Mouse (Mus musculus): Measurements from ENCODE around the gene Lars2. TPM values are rescaled to one million over a fixed set of nuclear protein-coding genes. Genes with fewer than 3 reads are reported as not detected.

The Lars2 gene
- polyA plus RNA-seq, 1 experiment from 2014 or later = 1,089 TPM

GRCm38 (mm10) chr9:123497906-123498305 lies 131.2 kb downstream of the Lars2 start:
- no peak overlapping the region for H3K27ac ChIP-seq
- no peaks in the 10 kb centered on the region for H3K9me3 ChIP-seq
- H3K9ac ChIP-seq = no peak overlapping the region
- no peak overlapping the region for H3K4me3 ChIP-seq
- ATAC-seq (ENCODE audit: insufficient number of reproducible peaks, insufficient read depth, low FRiP score, low TSS enrichment) = no peak
- H3K36me3 ChIP-seq = peaks cover 20% of the 10 kb centered on the region
- H3K27me3 ChIP-seq = no peaks in the 10 kb centered on the region
- H3K4me2 ChIP-seq (replicated peaks) = no peak overlapping the region
- 0 out of 2 replicates have a peak, but pooled peaks cover 9% of the 10 kb centered on the region for H3K4me1 ChIP-seq
- 88% methylated on average over 5 of the region's 5 CpGs for WGBS

DNA sequence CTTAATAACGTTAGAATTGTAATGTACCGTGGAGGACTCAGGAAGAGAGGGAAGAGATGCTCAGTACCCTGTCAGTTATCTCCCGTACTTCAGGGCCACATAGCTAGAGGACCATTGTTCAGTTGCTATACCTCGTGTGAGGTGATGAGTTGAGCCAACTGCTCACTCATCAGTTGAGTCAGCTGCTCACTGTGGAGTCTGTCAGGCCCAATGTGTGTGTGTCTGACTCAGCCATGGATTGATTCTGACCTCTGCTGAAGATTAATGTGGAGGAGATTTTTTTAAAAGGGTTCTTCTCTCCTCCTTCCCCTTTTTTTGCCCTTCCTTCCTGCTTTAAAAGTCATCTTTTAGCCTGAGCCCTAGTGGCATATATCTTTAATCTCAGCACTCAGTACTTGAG lies 133.8 kb downstream of the Lars2 start:
- Histone ChIP-seq H3K9ac (no peak overlapping the region), H3K36me3 (peaks cover 24% of the 10 kb centered on the region), H3K4me2 (replicated peaks) (no peak overlapping the region), H3K27me3 (no peaks in the 10 kb centered on the region), H3K27ac (no peak overlapping the region), H3K4me1 (0 out of 2 replicates have a peak, but pooled peaks cover 9% of the 10 kb centered on the region), H3K9me3 (no peaks in the 10 kb centered on the region), H3K4me3 (no peak overlapping the region)
- 83% methylated on average over 4 of the region's 4 CpGs for WGBS
- ATAC-seq (ENCODE audit: insufficient number of reproducible peaks, insufficient read depth, low FRiP score, low TSS enrichment) = no peak

DNA sequence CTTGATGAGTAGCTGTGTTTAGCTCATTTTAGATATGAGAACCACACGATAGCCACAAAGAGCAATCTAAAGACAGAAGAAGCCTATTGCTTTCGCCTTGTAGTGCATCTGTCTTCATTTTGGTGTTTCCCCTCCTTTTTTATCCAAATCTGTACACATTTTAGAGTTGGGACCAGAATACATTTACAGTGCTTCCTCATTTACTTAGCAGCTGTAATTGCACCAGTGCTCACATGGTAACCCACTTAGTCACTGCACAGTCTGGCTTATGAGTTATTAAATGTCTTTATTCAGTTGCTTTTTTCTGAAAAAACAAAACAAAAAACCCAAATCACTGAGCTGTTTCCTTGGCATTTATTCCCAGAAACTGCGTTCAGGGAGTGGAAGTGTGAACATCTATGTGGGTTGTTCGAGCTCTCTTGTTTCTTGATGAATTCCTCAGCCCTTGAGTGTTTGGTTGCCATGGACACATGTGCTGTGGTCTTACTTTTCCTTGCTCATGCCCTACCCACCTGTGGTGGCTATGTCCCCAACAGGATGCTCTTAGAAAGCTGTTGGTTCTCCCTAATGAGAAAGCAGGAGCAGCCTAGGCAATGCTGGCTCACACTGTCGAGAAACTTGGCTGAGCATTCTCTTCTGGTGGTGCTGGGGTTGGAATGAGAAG lies 136.6 kb downstream of the Lars2 start:
- H3K27me3 ChIP-seq = no peaks in the 10 kb centered on the region
- H3K9ac ChIP-seq = no peak overlapping the region
- H3K27ac ChIP-seq = no peak overlapping the region
- no peaks in the 10 kb centered on the region for H3K9me3 ChIP-seq
- no peaks in the 10 kb centered on the region for H3K4me1 ChIP-seq
- no peak overlapping the region for H3K4me2 ChIP-seq (replicated peaks)
- H3K4me3 ChIP-seq = no peak overlapping the region
- ATAC-seq (ENCODE audit: insufficient number of reproducible peaks, insufficient read depth, low FRiP score, low TSS enrichment) = no peak
- WGBS = 82% methylated on average over 5 of the region's 5 CpGs
- peaks cover 24% of the 10 kb centered on the region for H3K36me3 ChIP-seq

DNA sequence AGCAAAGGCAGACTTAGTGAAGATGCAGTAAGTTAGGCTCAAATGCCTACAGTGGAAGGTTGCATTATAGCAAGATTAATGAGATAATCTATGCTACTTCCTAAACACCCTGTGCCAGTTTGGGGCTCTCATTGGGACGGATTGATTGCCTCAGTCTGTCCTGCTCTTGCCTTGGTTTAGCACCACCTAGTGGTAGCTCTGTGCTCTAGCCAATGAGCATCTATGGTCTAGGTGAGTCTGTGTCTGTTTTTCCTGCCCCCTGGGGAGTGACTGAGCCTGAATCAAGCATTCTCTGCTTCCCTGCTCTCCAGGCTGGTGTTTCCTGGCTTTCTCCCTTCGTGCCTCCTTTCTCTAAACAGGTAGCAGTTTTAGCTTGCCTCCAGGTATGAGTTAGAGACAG lies 137.6 kb downstream of the Lars2 start:
- H3K27me3 ChIP-seq = no peaks in the 10 kb centered on the region
- H3K4me1 ChIP-seq = no peaks in the 10 kb centered on the region
- no peak for ATAC-seq (ENCODE audit: insufficient number of reproducible peaks, insufficient read depth, low FRiP score, low TSS enrichment)
- H3K27ac ChIP-seq = no peak overlapping the region
- peaks cover 24% of the 10 kb centered on the region for H3K36me3 ChIP-seq
- no peak overlapping the region for H3K9ac ChIP-seq
- H3K4me3 ChIP-seq = no peak overlapping the region
- H3K9me3 ChIP-seq = no peaks in the 10 kb centered on the region
- no peak overlapping the region for H3K4me2 ChIP-seq (replicated peaks)
- 8% methylated on average over 2 of the region's 2 CpGs for WGBS

GRCm38 (mm10) chr9:123505598-123505997 lies 138.9 kb downstream of the Lars2 start:
- 79% methylated on average over 1 of the region's 1 CpGs for WGBS
- Histone ChIP-seq H3K9ac (no peak overlapping the region), H3K4me2 (replicated peaks) (no peak overlapping the region), H3K4me1 (no peaks in the 10 kb centered on the region), H3K27ac (no peak overlapping the region), H3K9me3 (no peaks in the 10 kb centered on the region), H3K4me3 (no peak overlapping the region), H3K27me3 (no peaks in the 10 kb centered on the region), H3K36me3 (peaks cover 20% of the 10 kb centered on the region)
- no peak for ATAC-seq (ENCODE audit: insufficient number of reproducible peaks, insufficient read depth, low FRiP score, low TSS enrichment)

GRCm38 (mm10) chr9:123506270-123507146 lies 139.8 kb downstream of the Lars2 start:
- H3K4me1 ChIP-seq = no peaks in the 10 kb centered on the region
- no peak overlapping the region for H3K27ac ChIP-seq
- H3K9ac ChIP-seq = no peak overlapping the region
- no peak overlapping the region for H3K4me2 ChIP-seq (replicated peaks)
- H3K36me3 ChIP-seq = peaks cover 23% of the 10 kb centered on the region
- H3K9me3 ChIP-seq = no peaks in the 10 kb centered on the region
- H3K4me3 ChIP-seq = no peak overlapping the region
- 79% methylated on average over 4 of the region's 4 CpGs for WGBS
- no peaks in the 10 kb centered on the region for H3K27me3 ChIP-seq
- ATAC-seq (ENCODE audit: insufficient number of reproducible peaks, insufficient read depth, low FRiP score, low TSS enrichment) = no peak

- no peaks in the 10 kb centered on the region for H3K4me1 ChIP-seq
- peaks cover 27% of the 10 kb centered on the region for H3K36me3 ChIP-seq
- no peak overlapping the region for H3K27ac ChIP-seq
- H3K9ac ChIP-seq = no peak overlapping the region
- H3K9me3 ChIP-seq = no peaks in the 10 kb centered on the region
- ATAC-seq (ENCODE audit: insufficient number of reproducible peaks, insufficient read depth, low FRiP score, low TSS enrichment) = no peak
- H3K4me3 ChIP-seq = no peak overlapping the region
- no peak overlapping the region for H3K4me2 ChIP-seq (replicated peaks)
- H3K27me3 ChIP-seq = no peaks in the 10 kb centered on the region
- WGBS = 85% methylated on average over 2 of the region's 2 CpGs
Measured at GRCm38 (mm10) chr9:123507380-123507779, 140.7 kb downstream of the Lars2 start.

GRCm38 (mm10) chr9:123508986-123509385 lies 142.3 kb downstream of the Lars2 start:
- peaks cover 32% of the 10 kb centered on the region for H3K36me3 ChIP-seq
- ATAC-seq (ENCODE audit: insufficient number of reproducible peaks, insufficient read depth, low FRiP score, low TSS enrichment) = no peak
- H3K4me2 ChIP-seq (replicated peaks) = no peak overlapping the region
- no peaks in the 10 kb centered on the region for H3K4me1 ChIP-seq
- WGBS = 91% methylated on average over 2 of the region's 2 CpGs
- H3K27me3 ChIP-seq = no peaks in the 10 kb centered on the region
- H3K9ac ChIP-seq = no peak overlapping the region
- H3K9me3 ChIP-seq = no peaks in the 10 kb centered on the region
- no peak overlapping the region for H3K4me3 ChIP-seq
- H3K27ac ChIP-seq = no peak overlapping the region

DNA sequence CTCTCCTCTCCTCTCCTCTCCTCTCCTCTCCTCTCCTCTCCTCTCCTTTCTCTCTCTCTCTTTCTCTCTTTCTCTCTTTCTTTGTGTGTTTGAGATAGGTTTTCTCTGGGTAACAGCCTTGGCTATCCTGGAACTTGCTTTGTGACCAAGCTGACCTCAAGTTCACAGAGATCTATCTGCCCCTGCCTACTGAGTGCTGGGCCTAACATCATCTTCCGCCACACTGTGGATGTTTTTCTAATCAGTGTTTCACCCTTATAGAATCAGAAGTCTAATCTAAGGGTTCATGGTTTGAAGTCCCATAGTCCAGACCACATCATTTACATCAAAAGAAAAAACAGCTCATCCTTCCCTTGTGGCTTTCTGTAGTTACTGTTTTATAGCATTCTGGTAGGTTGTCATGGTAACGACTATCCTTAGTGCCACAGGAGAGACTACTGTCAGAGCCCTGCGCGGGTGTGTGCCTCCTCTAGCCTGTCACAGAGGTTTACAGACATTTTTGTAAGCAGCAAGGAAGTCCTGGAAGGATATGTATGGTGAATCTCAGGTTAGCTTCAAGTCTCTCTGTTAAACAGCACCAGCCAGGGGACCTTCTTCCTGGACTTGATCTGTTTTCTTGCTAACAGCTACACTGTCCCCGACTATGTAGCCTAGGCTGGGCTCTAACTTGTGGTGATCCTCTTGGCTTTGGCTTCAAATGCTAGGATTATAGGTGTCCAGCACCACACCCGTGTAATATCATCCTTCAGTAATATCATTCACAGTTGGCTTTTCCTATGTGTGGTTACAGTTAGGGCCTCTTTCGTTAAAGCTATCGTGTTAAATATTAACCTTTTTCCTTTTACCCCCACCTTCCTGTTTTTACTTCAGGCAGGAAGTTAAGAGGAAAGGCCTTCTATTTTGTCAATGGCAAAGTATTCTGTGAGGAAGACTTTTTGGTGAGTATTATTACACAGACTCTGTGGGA lies 143.2 kb downstream of the Lars2 start:
- 88% methylated on average over 8 of the region's 8 CpGs for WGBS
- Histone ChIP-seq H3K4me3 (no peak overlapping the region), H3K4me1 (no peaks in the 10 kb centered on the region), H3K4me2 (replicated peaks) (no peak overlapping the region), H3K27ac (no peak overlapping the region), H3K36me3 (peaks cover 32% of the 10 kb centered on the region), H3K27me3 (no peaks in the 10 kb centered on the region), H3K9ac (no peak overlapping the region), H3K9me3 (no peaks in the 10 kb centered on the region)
- ATAC-seq (ENCODE audit: insufficient number of reproducible peaks, insufficient read depth, low FRiP score, low TSS enrichment) = no peak

DNA sequence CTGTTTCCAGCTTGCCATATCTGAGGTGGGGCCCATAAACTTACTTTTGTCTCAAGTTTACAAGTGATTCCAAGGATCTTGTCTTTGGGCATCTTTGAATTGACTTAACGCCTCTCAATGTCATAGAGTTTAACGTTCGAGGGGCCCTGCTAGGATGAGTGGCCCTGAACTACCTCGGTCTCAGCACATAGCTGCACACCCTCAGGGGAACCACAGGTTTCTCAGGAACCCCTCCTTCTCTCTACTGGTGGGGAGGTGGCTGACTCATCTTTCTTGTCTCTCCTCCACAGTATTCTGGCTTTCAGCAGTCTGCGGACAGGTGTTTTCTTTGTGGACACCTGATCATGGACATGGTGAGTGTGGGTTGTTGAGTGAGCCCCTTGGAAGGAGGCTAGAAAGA lies 144.2 kb downstream of the Lars2 start:
- H3K27me3 ChIP-seq = no peaks in the 10 kb centered on the region
- no peak overlapping the region for H3K4me2 ChIP-seq (replicated peaks)
- WGBS = 86% methylated on average over 5 of the region's 5 CpGs
- H3K4me3 ChIP-seq = no peak overlapping the region
- H3K9me3 ChIP-seq = no peaks in the 10 kb centered on the region
- H3K27ac ChIP-seq = no peak overlapping the region
- ATAC-seq (ENCODE audit: insufficient number of reproducible peaks, insufficient read depth, low FRiP score, low TSS enrichment) = no peak
- no peak overlapping the region for H3K9ac ChIP-seq
- peaks cover 32% of the 10 kb centered on the region for H3K36me3 ChIP-seq
- H3K4me1 ChIP-seq = no peaks in the 10 kb centered on the region

Measured in embryonic facial prominence, embryonic 12.5 days (tissue).